Mouse (Mus musculus): ENCODE data around the gene Anxa11. TPM values are rescaled to one million over a fixed set of nuclear protein-coding genes. Genes with fewer than 3 reads are reported as not detected.
"Not testable (repeated sequence)": the region's sequence is repeated elsewhere in the genome, so short reads cannot be mapped to it uniquely, and the experiment has no call there.

Anxa11 gene
- polyA plus RNA-seq, 1 experiment from 2014 or later = 65.8 TPM

DNA sequence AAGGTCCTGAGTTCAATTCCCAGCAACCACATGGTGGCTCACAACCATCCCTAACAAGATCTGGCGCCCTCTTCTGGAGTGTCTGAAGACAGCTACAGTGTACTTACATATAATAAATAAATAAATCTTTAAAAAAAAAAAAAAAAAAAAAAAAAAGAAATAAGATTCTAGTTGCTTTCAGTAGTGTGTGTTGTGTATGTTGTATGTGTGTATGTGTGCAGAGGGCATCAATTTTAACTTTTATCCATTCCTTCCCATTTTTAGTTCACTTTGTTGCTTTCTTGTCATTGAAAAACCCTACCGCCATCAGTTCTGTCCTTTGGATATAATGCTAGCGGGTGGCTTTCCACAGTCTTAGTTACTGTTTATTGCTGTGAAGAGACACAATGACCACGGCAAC, 6.8 kb downstream of the Anxa11 start:
- 86% methylated on average over 3 of the region's 4 CpGs for WGBS
- not testable (repeated sequence) for H3K4me2 ChIP-seq (replicated peaks; ENCODE audit: low read depth, low read length); H3K4me3 ChIP-seq (ENCODE audit: low read length); H3K27ac ChIP-seq (ENCODE audit: low read length); ATAC-seq (ENCODE audit: low FRiP score, low TSS enrichment); H3K27me3 ChIP-seq (ENCODE audit: insufficient read depth, low read length); H3K9ac ChIP-seq (replicated peaks; ENCODE audit: low read length); H3K36me3 ChIP-seq (ENCODE audit: insufficient read depth, low read length); H3K9me3 ChIP-seq (ENCODE audit: low read length)
- H3K4me1 ChIP-seq (ENCODE audit: insufficient read depth, low read length) = peaks cover 34% of the 10 kb centered on the region

DNA sequence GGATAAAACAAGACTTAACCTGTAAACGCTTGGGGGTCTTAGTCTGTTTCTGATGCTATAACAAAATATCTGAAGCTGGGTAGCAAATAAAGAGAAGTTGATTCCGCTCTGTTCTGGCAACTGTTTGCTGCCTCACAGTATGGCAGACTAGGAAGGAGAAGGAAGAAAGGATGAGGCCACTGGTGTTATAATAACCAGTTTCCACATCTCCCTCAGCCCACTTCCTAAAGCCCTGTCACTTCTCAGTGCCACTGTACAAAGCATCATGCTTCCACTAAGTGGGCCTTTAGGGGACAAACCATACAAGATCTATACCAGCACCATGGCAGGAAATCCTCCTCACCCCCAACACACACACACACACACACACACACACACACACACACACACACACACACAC, 8.5 kb downstream of the Anxa11 start:
- no peak overlapping the region for H3K4me3 ChIP-seq (ENCODE audit: low read length)
- H3K27me3 ChIP-seq (ENCODE audit: insufficient read depth, low read length) = no peaks in the 10 kb centered on the region
- H3K4me1 ChIP-seq (ENCODE audit: insufficient read depth, low read length) = peaks cover 46% of the 10 kb centered on the region
- H3K36me3 ChIP-seq (ENCODE audit: insufficient read depth, low read length) = no peaks in the 10 kb centered on the region
- no peaks in the 10 kb centered on the region for H3K9me3 ChIP-seq (ENCODE audit: low read length)
- no peak overlapping the region for H3K27ac ChIP-seq (ENCODE audit: low read length)
- WGBS = 96% methylated on average over 2 of the region's 2 CpGs
- no peak overlapping the region for H3K9ac ChIP-seq (replicated peaks; ENCODE audit: low read length)
- no peak for ATAC-seq (ENCODE audit: low FRiP score, low TSS enrichment)
- H3K4me2 ChIP-seq (replicated peaks; ENCODE audit: low read depth, low read length) = no peak overlapping the region

DNA sequence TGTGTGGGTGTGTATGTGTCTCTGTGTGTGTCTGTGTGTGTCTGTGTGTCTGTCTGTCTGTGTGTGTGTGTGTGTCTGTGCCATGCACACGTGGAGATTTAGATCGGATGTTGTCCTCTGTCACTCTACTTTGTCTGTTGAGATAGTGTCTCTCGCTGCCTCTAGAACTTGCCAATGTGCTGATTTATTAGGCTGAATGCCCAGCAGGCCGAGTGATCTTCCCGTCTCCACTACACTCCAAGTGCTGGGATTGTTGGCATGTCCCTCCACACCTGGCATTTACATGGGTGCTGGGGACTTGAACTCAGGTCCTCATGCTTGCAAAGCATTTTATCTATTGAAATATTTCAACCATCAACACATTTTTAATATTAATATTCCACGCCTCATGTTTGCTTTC, 9.2 kb downstream of the Anxa11 start:
- Histone ChIP-seq H3K4me3 (ENCODE audit: low read length) (no peak overlapping the region), H3K4me1 (ENCODE audit: insufficient read depth, low read length) (peaks cover 46% of the 10 kb centered on the region), H3K27ac (ENCODE audit: low read length) (no peak overlapping the region), H3K36me3 (ENCODE audit: insufficient read depth, low read length) (no peaks in the 10 kb centered on the region), H3K9me3 (ENCODE audit: low read length) (no peaks in the 10 kb centered on the region), H3K9ac (replicated peaks; ENCODE audit: low read length) (no peak overlapping the region), H3K4me2 (replicated peaks; ENCODE audit: low read depth, low read length) (no peak overlapping the region), H3K27me3 (ENCODE audit: insufficient read depth, low read length) (no peaks in the 10 kb centered on the region)
- WGBS = 49% methylated on average over 6 of the region's 6 CpGs
- no peak for ATAC-seq (ENCODE audit: low FRiP score, low TSS enrichment)

DNA sequence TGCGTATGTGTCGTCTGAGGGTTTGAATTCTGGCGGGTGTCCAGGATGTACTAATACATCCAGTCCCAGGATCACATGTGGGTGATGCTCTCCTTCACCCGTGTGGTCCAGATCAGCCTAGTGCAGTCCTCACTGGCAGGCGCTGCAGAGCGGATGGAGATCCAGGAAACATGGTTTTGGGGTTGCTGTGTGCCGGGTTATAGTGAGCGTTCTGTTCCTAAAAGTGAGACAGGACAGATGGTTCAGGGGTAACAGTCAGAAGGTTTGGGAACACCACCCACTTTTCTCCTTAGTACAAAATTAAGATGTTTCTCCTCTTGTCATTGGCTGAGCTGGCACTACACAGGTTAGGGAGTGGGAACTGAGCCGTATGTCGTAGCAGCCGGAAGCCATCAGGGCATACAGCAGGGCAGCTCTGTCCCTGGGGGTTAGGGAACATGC, 10.2 kb downstream of the Anxa11 start:
- Histone ChIP-seq H3K27ac (ENCODE audit: low read length) (no peak overlapping the region), H3K9me3 (ENCODE audit: low read length) (no peaks in the 10 kb centered on the region), H3K4me3 (ENCODE audit: low read length) (no peak overlapping the region), H3K27me3 (ENCODE audit: insufficient read depth, low read length) (no peaks in the 10 kb centered on the region), H3K4me1 (ENCODE audit: insufficient read depth, low read length) (peaks cover 48% of the 10 kb centered on the region), H3K9ac (replicated peaks; ENCODE audit: low read length) (no peak overlapping the region), H3K36me3 (ENCODE audit: insufficient read depth, low read length) (no peaks in the 10 kb centered on the region), H3K4me2 (replicated peaks; ENCODE audit: low read depth, low read length) (no peak overlapping the region)
- WGBS = 72% methylated on average over 11 of the region's 11 CpGs
- no peak for ATAC-seq (ENCODE audit: low FRiP score, low TSS enrichment)

DNA sequence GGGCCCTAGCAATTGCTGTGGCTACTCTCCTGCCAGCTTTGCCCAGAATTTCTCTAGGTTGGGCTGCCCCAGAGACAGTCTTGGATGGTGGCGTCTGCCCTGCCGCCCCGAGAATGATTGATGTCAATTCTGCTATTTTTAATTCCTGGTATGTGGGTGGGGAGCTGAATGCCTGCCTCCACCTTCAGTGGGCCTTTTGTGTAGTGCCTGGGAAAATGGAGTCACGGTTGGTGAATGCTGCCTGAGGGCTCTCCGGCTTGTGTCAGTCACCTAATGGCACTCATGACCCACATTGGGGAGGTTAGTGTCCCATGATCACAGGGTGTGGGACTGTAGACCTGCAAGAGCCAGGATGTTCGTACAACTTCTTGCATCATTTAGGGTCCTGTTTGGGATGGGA, 11.3 kb downstream of the Anxa11 start:
- H3K27me3 ChIP-seq (ENCODE audit: insufficient read depth, low read length) = no peaks in the 10 kb centered on the region
- no peak overlapping the region for H3K4me3 ChIP-seq (ENCODE audit: low read length)
- H3K4me1 ChIP-seq (ENCODE audit: insufficient read depth, low read length) = peaks cover 41% of the 10 kb centered on the region
- no peak overlapping the region for H3K27ac ChIP-seq (ENCODE audit: low read length)
- H3K9ac ChIP-seq (replicated peaks; ENCODE audit: low read length) = no peak overlapping the region
- WGBS = 57% methylated on average over 6 of the region's 6 CpGs
- no peak for ATAC-seq (ENCODE audit: low FRiP score, low TSS enrichment)
- no peaks in the 10 kb centered on the region for H3K36me3 ChIP-seq (ENCODE audit: insufficient read depth, low read length)
- no peak overlapping the region for H3K4me2 ChIP-seq (replicated peaks; ENCODE audit: low read depth, low read length)
- H3K9me3 ChIP-seq (ENCODE audit: low read length) = no peaks in the 10 kb centered on the region

DNA sequence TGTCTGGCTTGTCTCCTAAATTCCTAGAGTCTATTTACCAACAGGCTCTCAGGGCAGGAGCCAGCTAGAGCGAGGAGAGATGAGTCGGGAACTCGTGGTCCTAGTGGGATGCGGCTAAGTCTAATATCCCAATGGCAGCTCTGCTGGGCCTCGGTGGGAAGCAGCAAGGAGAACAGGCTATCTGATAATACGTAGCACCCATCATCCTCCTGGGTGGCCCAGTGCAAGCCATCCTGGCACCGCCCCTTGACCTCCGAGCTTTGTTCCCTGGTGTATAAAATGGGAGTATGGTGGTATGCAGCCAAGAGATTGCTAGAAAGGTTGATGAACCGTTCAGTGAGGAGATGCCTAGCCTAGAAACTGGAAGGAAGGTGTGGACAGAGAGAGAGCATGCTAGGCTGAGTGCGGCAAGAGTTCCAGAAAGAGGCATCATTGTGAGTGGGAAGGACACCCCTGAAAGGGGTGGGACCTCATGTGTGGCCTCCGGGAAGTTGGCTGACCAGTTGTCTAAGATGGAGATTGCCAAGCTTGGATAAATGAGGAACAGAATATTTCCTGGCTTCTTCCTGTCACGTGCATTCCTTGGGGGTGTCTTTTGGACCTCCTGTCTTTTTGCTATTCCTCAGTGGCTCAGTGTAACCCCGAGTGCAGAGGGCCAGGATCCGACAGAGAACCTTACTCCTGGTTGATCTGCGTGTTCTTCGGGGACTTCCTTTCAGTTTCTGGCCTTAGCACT, 11.9 kb downstream of the Anxa11 start:
- 87% methylated on average over 16 of the region's 16 CpGs for WGBS

DNA sequence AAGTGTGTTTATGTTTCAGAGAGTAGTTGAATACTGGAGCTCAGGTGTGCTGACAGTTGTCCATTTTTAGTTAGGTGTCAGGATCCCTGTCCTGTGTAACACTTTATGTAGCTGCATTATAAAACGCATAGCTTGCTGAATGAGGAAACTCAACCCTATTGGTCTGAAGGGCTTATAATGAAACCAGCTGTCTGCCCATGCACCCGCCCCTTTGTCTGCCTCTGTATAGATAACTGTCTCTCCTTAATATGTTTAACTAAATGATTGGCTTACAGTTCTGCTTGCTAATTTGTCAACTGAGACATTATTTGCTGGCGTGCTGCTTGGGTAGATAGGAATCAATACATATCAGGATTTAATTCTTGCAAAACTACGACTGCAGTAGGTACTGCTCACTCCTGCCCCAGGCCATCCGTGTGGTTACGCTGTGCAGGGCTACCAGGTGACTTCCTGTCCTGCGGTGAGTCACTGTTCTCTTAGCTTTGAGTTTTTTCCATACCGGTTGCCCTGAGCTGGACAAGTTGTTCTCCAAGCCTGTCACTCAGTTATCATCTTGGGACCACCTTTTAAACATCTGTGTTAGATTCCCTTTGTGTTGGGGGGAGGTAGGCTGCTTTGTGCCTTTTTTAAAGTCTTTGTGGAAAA, 13.4 kb downstream of the Anxa11 start:
- Histone ChIP-seq H3K27me3 (ENCODE audit: insufficient read depth, low read length) (no peaks in the 10 kb centered on the region), H3K9me3 (ENCODE audit: low read length) (no peaks in the 10 kb centered on the region), H3K36me3 (ENCODE audit: insufficient read depth, low read length) (no peaks in the 10 kb centered on the region), H3K4me3 (ENCODE audit: low read length) (no peak overlapping the region), H3K27ac (ENCODE audit: low read length) (0 out of 2 replicates have a peak overlapping the region, but pooled peaks have one; percentile 23), H3K9ac (replicated peaks; ENCODE audit: low read length) (no peak overlapping the region), H3K4me2 (replicated peaks; ENCODE audit: low read depth, low read length) (no peak overlapping the region), H3K4me1 (ENCODE audit: insufficient read depth, low read length) (peaks cover 40% of the 10 kb centered on the region)
- no peak for ATAC-seq (ENCODE audit: low FRiP score, low TSS enrichment)
- 73% methylated on average over 8 of the region's 8 CpGs for WGBS

More for the DNA sequence above, 11.9 kb downstream of the Anxa11 start:
- Histone ChIP-seq H3K4me2 (replicated peaks; ENCODE audit: low read depth, low read length) (no peak overlapping the region), H3K9me3 (ENCODE audit: low read length) (no peaks in the 10 kb centered on the region), H3K27me3 (ENCODE audit: insufficient read depth, low read length) (no peaks in the 10 kb centered on the region), H3K9ac (replicated peaks; ENCODE audit: low read length) (no peak overlapping the region), H3K36me3 (ENCODE audit: insufficient read depth, low read length) (no peaks in the 10 kb centered on the region), H3K4me3 (ENCODE audit: low read length) (no peak overlapping the region), H3K4me1 (ENCODE audit: insufficient read depth, low read length) (peaks cover 40% of the 10 kb centered on the region), H3K27ac (ENCODE audit: low read length) (no peak overlapping the region)
- ATAC-seq (ENCODE audit: low FRiP score, low TSS enrichment) = no peak

DNA sequence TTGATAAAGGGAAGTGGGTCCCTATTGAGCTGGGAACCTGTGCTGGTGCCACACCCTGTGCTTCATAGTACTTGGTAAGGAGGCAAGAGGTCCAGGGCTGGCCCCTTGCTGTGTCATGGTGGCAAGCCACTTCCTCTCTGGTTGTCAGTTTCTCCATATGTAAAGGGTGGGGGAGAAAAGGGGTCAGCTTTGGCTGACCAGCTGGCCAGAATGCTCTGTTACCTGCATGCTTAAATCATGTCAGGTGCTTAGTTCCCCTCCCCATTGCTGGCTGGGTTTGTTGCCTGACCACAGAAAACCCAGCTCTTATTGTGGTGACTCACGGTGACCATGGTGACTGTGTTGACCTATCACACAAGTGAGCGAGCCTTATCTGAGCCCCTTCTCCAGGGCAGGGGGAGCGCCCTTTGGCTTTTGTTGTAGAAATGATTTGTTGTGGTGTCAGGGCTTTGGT, 15.2 kb downstream of the Anxa11 start:
- WGBS = 47% methylated on average over 3 of the region's 3 CpGs
- Histone ChIP-seq H3K4me1 (ENCODE audit: insufficient read depth, low read length) (peaks cover 36% of the 10 kb centered on the region), H3K27me3 (ENCODE audit: insufficient read depth, low read length) (no peaks in the 10 kb centered on the region), H3K9me3 (ENCODE audit: low read length) (no peaks in the 10 kb centered on the region), H3K36me3 (ENCODE audit: insufficient read depth, low read length) (no peaks in the 10 kb centered on the region), H3K9ac (replicated peaks; ENCODE audit: low read length) (no peak overlapping the region), H3K4me3 (ENCODE audit: low read length) (no peak overlapping the region), H3K27ac (ENCODE audit: low read length) (no peak overlapping the region), H3K4me2 (replicated peaks; ENCODE audit: low read depth, low read length) (no peak overlapping the region)
- no peak for ATAC-seq (ENCODE audit: low FRiP score, low TSS enrichment)

DNA sequence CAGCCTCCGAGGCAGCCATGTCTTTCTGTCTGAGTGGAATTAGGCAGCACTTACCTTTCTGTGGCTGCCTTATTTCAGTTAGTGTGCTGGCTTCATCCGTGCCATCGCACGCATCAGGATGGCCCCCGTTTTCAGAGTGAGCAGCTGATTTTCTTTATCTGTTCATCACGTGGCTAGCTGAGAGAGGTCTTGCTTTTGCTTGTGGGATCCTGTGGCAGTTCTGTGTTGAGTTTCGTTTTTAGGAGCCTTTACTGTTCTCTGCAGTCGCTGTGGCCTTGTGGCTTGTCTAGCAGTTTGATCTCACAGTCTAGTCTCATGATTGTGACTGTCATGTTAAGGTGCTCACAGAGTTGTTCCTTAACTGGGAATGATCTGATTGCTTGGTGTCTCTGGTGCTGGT, 16.0 kb downstream of the Anxa11 start:
- Histone ChIP-seq H3K4me2 (replicated peaks; ENCODE audit: low read depth, low read length) (no peak overlapping the region), H3K9me3 (ENCODE audit: low read length) (no peaks in the 10 kb centered on the region), H3K9ac (replicated peaks; ENCODE audit: low read length) (no peak overlapping the region), H3K36me3 (ENCODE audit: insufficient read depth, low read length) (no peaks in the 10 kb centered on the region), H3K27me3 (ENCODE audit: insufficient read depth, low read length) (no peaks in the 10 kb centered on the region), H3K4me3 (ENCODE audit: low read length) (no peak overlapping the region), H3K4me1 (ENCODE audit: insufficient read depth, low read length) (peaks cover 28% of the 10 kb centered on the region), H3K27ac (ENCODE audit: low read length) (no peak overlapping the region)
- 76% methylated on average over 8 of the region's 8 CpGs for WGBS
- no peak for ATAC-seq (ENCODE audit: low FRiP score, low TSS enrichment)
